Mouse (Mus musculus): ENCODE measurements around the gene Cavin4.

DNA sequence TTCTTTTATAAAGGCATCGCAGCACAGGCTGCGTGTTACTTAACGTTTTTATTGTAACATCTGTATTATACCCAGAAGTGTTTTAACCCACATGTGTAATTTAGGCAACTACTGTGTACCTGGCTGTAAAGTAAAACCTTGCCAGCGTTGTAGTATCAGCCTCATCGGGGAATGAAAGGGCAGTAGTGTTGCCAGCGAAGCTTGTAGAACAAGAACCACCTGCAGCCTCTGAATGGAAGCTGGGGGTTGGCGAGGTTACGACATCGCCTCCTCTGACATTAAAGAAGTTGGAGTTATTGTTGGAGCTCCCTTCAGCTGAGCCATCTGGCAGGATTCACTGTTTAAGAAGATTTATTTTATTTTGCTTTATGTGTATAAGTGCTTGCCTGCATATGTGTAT lies 37.5 kb upstream of the Cavin4 start:
- TF ChIP-seq POLR2A (IDR thresholded peaks at IDR 0.05; ENCODE audit: insufficient read length, low read depth) (no peak), SRF (IDR thresholded peaks at IDR 0.05; ENCODE audit: control insufficient read depth, insufficient read length, low read depth) (no peak), POLR2AphosphoS2 (IDR thresholded peaks at IDR 0.05; ENCODE audit: insufficient read length, low read depth) (no peak), MAX (IDR thresholded peaks at IDR 0.05; ENCODE audit: low read depth) (no peak), USF1 (IDR thresholded peaks at IDR 0.05; ENCODE audit: low read depth) (no peak), E2F4 (IDR thresholded peaks at IDR 0.05; ENCODE audit: insufficient read depth) (no peak), MYOG (IDR thresholded peaks at IDR 0.05; ENCODE audit: control insufficient read depth in 1 of 3, insufficient read depth in 1 of 3, insufficient read length in 2 of 3, low read depth in 2 of 3) (no peak)

All from myocyte (in vitro differentiated cells).